Mouse (Mus musculus) cerebellum, adult 18-20 months (tissue): ENCODE measurements at regions not wholly inside any gene's neighbourhood (a gene's known extent, or its start where the extent isn't known, plus 50 kb on each side); places are given as distances from the start of the nearest gene placed in this dataset.

Experiments used
- DNase-seq, 2 experiments: peaks; one replicate each; pipeline ENCODE4 v3.0.0; 2021

GRCm38 (mm10) chrX:62969746-62970145 lies 502.0 kb downstream of the 4931400O07Rik start:
- DNase-seq: peak; percentile 49 to 52
